Mouse (Mus musculus): ENCODE results near the gene Noxred1. TPM values are rescaled to one million over a fixed set of nuclear protein-coding genes. Genes with fewer than 3 reads are reported as not detected.

Noxred1 gene
- 1.6 TPM for total RNA-seq (2023)

DNA sequence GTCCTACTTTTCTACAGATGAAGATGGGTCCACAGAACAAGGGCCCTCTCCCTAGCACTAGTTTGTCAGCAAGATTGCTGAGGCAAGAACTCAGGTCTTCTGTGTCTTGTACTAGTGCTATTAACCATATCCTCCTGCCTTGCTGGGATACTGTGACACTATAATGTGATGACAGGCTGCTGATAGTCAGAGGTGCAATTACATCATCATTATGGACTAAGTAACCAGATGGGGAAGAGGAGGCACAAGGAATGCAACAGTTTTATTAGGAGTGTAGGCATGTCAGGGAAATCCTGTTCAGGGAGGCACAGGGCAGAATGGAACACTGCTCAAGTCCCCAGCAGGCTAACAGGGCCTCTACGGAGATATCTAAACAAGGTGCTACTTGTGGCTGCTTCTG, at the start of gene Noxred1:
TSS of gene Noxred1 (minus strand) at position 101 of the 400 bp plus-strand sequence.

DNA sequence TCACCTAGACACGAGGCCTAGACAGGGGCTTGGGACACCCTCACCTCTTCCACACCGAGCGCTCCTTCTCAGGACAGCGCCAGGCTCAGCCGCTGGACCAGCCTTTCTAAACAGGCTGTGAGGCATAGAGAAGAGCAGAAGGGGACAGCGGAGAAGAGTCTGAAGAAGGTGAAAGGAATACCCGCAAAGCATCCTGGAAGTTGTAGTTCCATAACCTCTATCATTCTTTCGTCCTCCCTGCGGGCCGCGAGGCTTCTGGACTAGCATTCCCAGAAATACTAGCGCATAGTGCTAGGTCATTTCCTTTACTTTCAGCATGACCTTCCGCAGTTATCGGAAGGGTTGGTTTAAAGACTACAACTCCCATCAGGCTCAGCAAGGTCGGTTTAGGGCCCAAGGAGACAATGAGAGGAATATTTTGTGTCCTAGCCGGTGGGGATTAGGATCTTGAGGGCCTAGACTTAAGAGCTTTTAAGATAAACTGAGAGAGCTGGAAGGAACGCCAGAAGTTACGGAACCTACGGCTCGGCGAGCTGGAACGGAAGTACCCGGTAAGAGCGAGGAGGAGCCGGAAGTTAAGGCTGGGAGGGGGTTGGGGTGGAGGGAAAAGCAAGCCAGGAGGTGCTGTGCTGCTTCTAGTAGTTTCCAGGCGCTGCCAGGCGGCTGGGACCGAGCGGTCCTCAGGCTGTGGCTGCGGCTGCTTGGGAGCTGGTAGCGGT, 27.7 kb upstream of the Noxred1 start, which contains the start of the genes Vipas39 and Ahsa1:
TSS of gene Vipas39 (minus strand) at position 149 of the 719 bp plus-strand sequence.
TSS of gene Ahsa1 (plus strand) at position 372 of the 719 bp plus-strand sequence.

DNA sequence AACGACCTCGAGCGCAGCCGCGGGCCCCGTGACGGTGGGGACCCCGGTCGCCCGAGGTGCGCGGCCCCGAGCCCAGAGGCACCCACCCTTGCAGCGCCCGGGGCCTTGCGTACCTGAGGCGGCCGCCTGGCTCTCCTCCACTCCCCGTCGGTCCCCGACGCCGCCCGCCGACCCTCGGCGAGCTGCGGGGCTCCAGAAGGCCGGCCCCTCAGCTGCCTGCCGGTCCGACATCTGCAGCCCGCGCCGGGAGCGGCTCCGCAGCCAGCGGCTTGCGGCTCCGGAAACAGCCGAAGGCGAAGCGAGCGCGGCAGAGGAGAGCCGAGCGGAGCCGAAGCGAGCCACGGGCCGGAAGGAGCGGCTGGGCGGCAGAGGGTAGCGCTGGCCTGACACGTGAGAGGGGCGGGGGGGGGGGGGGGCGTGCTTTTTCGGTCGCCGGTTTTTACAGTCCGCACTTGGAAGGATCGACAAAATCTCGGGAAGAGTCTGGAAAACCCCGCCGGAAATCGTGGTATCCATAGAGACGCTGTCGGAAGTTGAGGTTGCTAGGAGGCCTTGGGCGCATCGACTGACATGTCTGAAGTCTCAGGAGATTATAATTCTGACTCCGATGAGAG, 38.5 kb downstream of the Noxred1 start, which contains the start of gene Tmed8:
TSS of gene Tmed8 (minus strand) at position 482 of the 614 bp plus-strand sequence.

DNA sequence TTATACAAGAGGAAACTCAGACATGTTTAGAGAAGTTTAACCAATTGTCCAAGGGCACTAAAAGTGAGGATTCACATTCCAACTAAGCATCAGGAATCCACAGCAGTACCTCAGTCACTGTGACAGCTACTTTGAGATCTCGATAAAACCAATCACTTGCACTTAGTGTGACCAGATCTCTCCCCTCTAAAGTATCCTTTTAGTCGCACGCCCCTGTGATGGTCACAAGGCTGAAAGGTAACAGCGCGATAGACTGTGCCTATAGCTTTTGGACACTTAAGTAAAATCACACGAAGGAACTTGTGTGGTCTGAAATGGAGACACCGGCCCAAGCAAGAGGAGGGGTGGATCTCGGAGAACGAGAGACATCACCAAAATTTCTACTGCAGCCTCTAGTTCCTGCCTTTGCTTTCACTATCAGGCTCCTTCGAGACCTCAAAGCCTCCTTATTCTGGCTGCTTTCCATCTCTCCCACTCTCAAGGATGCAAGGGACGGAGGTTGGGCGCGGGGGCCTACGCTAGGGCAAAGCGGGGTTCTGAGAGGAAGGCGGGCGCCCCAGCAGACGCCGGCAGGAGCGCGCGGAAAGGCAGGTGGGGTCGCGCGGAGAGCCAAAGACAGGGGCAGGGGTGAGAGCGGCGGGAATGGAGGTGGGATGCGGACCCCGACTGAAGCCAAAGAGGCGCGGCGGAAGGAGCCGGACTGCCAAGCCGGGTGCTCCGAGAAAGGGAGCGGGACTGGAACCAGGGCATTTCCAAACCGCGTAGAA, 39.1 kb downstream of the Noxred1 start, which contains the start of gene Samd15:
TSS of gene Samd15 (plus strand) at position 518 of the 767 bp plus-strand sequence.

Other genes starting within 250 kb of the Noxred1 start
- gene Zdhhc22, start 248.3 kb downstream of the Noxred1 start, total RNA-seq (2023) = not detected
- not detected for gene Tmem63c, start 217.4 kb downstream of the Noxred1 start, total RNA-seq (2023)
- 0.77 TPM for gene Ngb, start 136.2 kb downstream of the Noxred1 start, total RNA-seq (2023)
- gene Gstz1, start 91.6 kb downstream of the Noxred1 start, total RNA-seq (2023) = 13.7 TPM
- gene Pomt2, start 90.8 kb downstream of the Noxred1 start, total RNA-seq (2023) = 6.8 TPM
- gene Samd15, start 39.0 kb downstream of the Noxred1 start, total RNA-seq (2023) = 1.8 TPM
- gene Tmed8, start 38.3 kb downstream of the Noxred1 start, total RNA-seq (2023) = 13.7 TPM
- gene Vipas39, start 27.5 kb upstream of the Noxred1 start, total RNA-seq (2023) = 27.3 TPM
- 104 TPM for gene Ahsa1, start 27.7 kb upstream of the Noxred1 start, total RNA-seq (2023)
- gene Ism2, start 61.0 kb upstream of the Noxred1 start, total RNA-seq (2023) = not detected
- 82.5 TPM for gene Sptlc2, start 149.6 kb upstream of the Noxred1 start, total RNA-seq (2023)
- 30.9 TPM for gene Slirp, start 205.2 kb upstream of the Noxred1 start, total RNA-seq (2023)
- gene Alkbh1, start 205.3 kb upstream of the Noxred1 start, total RNA-seq (2023) = 97.2 TPM
- gene Snw1, start 233.5 kb upstream of the Noxred1 start, total RNA-seq (2023) = 87.4 TPM